Mouse (Mus musculus) forebrain, embryonic 15.5 days (tissue): Measurements from ENCODE around the gene Pot1a. TPM values are rescaled to one million over a fixed set of nuclear protein-coding genes. Genes with fewer than 3 reads are reported as not detected.

ENCODE experiments used
- ATAC-seq: fragments of 200-750 bp; cut with Nextera tagmentation; replicated peaks from 2 replicates; pipeline ENCODE4 v1.8.0; 2017; ENCODE audit warnings: mild to moderate bottlenecking, moderate TSS enrichment, moderate library complexity
- H3K27ac ChIP-seq: fragments of 300-500 bp; sonication (generic); replicated peaks from 2 replicates; pipeline ENCODE4 v1.5.1; 2015; ENCODE audit warnings: mild to moderate bottlenecking, inconsistent platforms
- H3K27me3 ChIP-seq: fragments of 300-500 bp; sonication (generic); 2 replicates; pipeline ENCODE4 v1.6.1; 2015; ENCODE audit warnings: inconsistent platforms
- H3K36me3 ChIP-seq: fragments of 300-500 bp; sonication (generic); 2 replicates; pipeline ENCODE4 v1.6.1; 2015; ENCODE audit warnings: mild to moderate bottlenecking, inconsistent platforms
- H3K4me1 ChIP-seq: fragments of 300-500 bp; sonication (generic); 2 replicates; pipeline ENCODE4 v1.6.1; 2015; ENCODE audit warnings: inconsistent platforms
- H3K4me2 ChIP-seq: fragments of 300-500 bp; sonication (generic); replicated peaks from 2 replicates; pipeline ENCODE4 v1.6.1; 2015; ENCODE audit warnings: mild to moderate bottlenecking, inconsistent platforms
- H3K4me3 ChIP-seq: fragments of 300-500 bp; sonication (generic); 2 replicates; pipeline ENCODE4 v1.5.1; 2015; ENCODE audit warnings: mild to moderate bottlenecking, inconsistent platforms
- H3K9ac ChIP-seq: fragments of 300-500 bp; sonication (generic); replicated peaks from 2 replicates; pipeline ENCODE4 v1.6.1; 2015; ENCODE audit warnings: mild to moderate bottlenecking, inconsistent platforms
- H3K9me3 ChIP-seq: fragments of 300-500 bp; sonication (generic); 2 replicates; pipeline ENCODE4 v1.6.1; 2016; ENCODE audit warnings: inconsistent platforms
- WGBS: fragments of 180-500 bp; shearing (Covaris S2); methylation state at CpG from one replicate; pipeline ENCODE4 v1.1.7; 2015; ENCODE audit warnings: mixed read lengths; 5-methylcytosine and 5-hydroxymethylcytosine counted together
- polyA plus RNA-seq: library from polyadenylated mRNA; unstranded; fragments of >200 nt; fragmentation: Nextera tagmentation; extraction: Ambion mirVana; gene quantifications from 2 replicates; pipeline ENCODE4 v1.2.1, GENCODE M21; 2015

Gene Pot1a
- polyA plus RNA-seq, result 36.3 and 38.8 TPM in 2 replicates

GRCm38 (mm10) chr6:25808806-25809495 lies at the start of gene Pot1a:
Gene Pot1a, minus strand, starts transcription at chr6:25809246.
- peaks cover 19% of the 10 kb centered on the region for H3K4me1 ChIP-seq
- ATAC-seq, result peak; percentile 99
- under 1% methylated on average over 34 of the region's 34 CpGs for WGBS
- peak within 1 kb of the TSS; percentile 92 for H3K27ac ChIP-seq
- H3K27me3 ChIP-seq, result no peaks in the 10 kb centered on the region
- H3K9me3 ChIP-seq, result no peaks in the 10 kb centered on the region
- peak within 1 kb of the TSS; percentile 62 for H3K4me2 ChIP-seq
- peak within 1 kb of the TSS; percentile 66 for H3K9ac ChIP-seq
- peak within 1 kb of the TSS; percentile 55 for H3K4me3 ChIP-seq
- peaks cover 6% of the 10 kb centered on the region; the same call in 1 of the 2 replicates for H3K36me3 ChIP-seq

- Histone ChIP-seq H3K4me3 (no peak overlapping the region), H3K27me3 (no peaks in the 10 kb centered on the region), H3K9ac (no peak overlapping the region), H3K27ac (no peak overlapping the region), H3K4me2 (no peak overlapping the region), H3K9me3 (no peaks in the 10 kb centered on the region), H3K4me1 (no peaks in the 10 kb centered on the region), H3K36me3 (no peaks in the 10 kb centered on the region)
- WGBS, result 36% methylated on average over 2 of the region's 2 CpGs
- ATAC-seq, result no peak
Measured at GRCm38 (mm10) chr6:25836261-25836660, 27.2 kb upstream of the Pot1a start.

GRCm38 (mm10) chr6:25806021-25806420 lies 3.0 kb downstream of the Pot1a start:
- Histone ChIP-seq H3K27me3 (no peaks in the 10 kb centered on the region), H3K4me3 (no peak overlapping the region), H3K9ac (no peak overlapping the region), H3K27ac (no peak overlapping the region), H3K36me3 (peaks cover 6% of the 10 kb centered on the region; the same call in 1 of the 2 replicates), H3K9me3 (no peaks in the 10 kb centered on the region), H3K4me1 (peaks cover 19% of the 10 kb centered on the region), H3K4me2 (no peak overlapping the region)
- ATAC-seq, result no peak
- WGBS, result 93% methylated on average over 3 of the region's 3 CpGs

- peaks cover 3% of the 10 kb centered on the region for H3K4me1 ChIP-seq
- no peaks in the 10 kb centered on the region for H3K27me3 ChIP-seq
- no peak overlapping the region for H3K27ac ChIP-seq
- ATAC-seq, result no peak
- no peaks in the 10 kb centered on the region for H3K9me3 ChIP-seq
- H3K36me3 ChIP-seq, result peaks cover 6% of the 10 kb centered on the region; the same call in 1 of the 2 replicates
- no peak overlapping the region for H3K4me2 ChIP-seq
- H3K4me3 ChIP-seq, result no peak overlapping the region
- no peak overlapping the region for H3K9ac ChIP-seq
- 61% methylated on average over 3 of the region's 3 CpGs for WGBS
Measured at GRCm38 (mm10) chr6:25802269-25802668, 6.8 kb downstream of the Pot1a start.

- no peaks in the 10 kb centered on the region for H3K9me3 ChIP-seq
- no peak overlapping the region for H3K27ac ChIP-seq
- no peaks in the 10 kb centered on the region for H3K4me1 ChIP-seq
- H3K27me3 ChIP-seq, result no peaks in the 10 kb centered on the region
- no peak for ATAC-seq
- H3K4me3 ChIP-seq, result no peak overlapping the region
- H3K36me3 ChIP-seq, result peaks cover 6% of the 10 kb centered on the region; the same call in 1 of the 2 replicates
- H3K4me2 ChIP-seq, result no peak overlapping the region
- 84% methylated on average over 6 of the region's 6 CpGs for WGBS
- H3K9ac ChIP-seq, result no peak overlapping the region
Measured at GRCm38 (mm10) chr6:25801230-25801629, 7.8 kb downstream of the Pot1a start.

GRCm38 (mm10) chr6:25768238-25768637 lies 40.8 kb downstream of the Pot1a start:
- H3K9me3 ChIP-seq, result no peaks in the 10 kb centered on the region
- H3K4me2 ChIP-seq, result no peak overlapping the region
- ATAC-seq, result no peak
- no peak overlapping the region for H3K4me3 ChIP-seq
- H3K9ac ChIP-seq, result no peak overlapping the region
- 0 out of 2 replicates have a peak, but pooled peaks cover 4% of the 10 kb centered on the region for H3K4me1 ChIP-seq
- peaks cover 14% of the 10 kb centered on the region for H3K36me3 ChIP-seq
- no peaks in the 10 kb centered on the region for H3K27me3 ChIP-seq
- WGBS, result 96% methylated on average over 3 of the region's 3 CpGs
- no peak overlapping the region for H3K27ac ChIP-seq

- no peak overlapping the region for H3K27ac ChIP-seq
- no peak overlapping the region for H3K9ac ChIP-seq
- H3K9me3 ChIP-seq, result no peaks in the 10 kb centered on the region
- 0 out of 2 replicates have a peak, but pooled peaks cover 4% of the 10 kb centered on the region for H3K4me1 ChIP-seq
- H3K27me3 ChIP-seq, result no peaks in the 10 kb centered on the region
- WGBS, result 87% methylated on average over 8 of the region's 8 CpGs
- no peak overlapping the region for H3K4me2 ChIP-seq
- H3K4me3 ChIP-seq, result no peak overlapping the region
- ATAC-seq, result peak; percentile 34; the same call in 1 of the 2 replicates
- H3K36me3 ChIP-seq, result peaks cover 16% of the 10 kb centered on the region
Measured at GRCm38 (mm10) chr6:25767552-25767951, 41.5 kb downstream of the Pot1a start.

GRCm38 (mm10) chr6:25767073-25767472 lies 42.0 kb downstream of the Pot1a start:
- Histone ChIP-seq H3K9me3 (no peaks in the 10 kb centered on the region), H3K27me3 (no peaks in the 10 kb centered on the region), H3K4me2 (no peak overlapping the region), H3K9ac (no peak overlapping the region), H3K36me3 (peaks cover 21% of the 10 kb centered on the region), H3K4me1 (0 out of 2 replicates have a peak, but pooled peaks cover 4% of the 10 kb centered on the region), H3K27ac (no peak overlapping the region), H3K4me3 (no peak overlapping the region)
- WGBS, result 44% methylated on average over 7 of the region's 7 CpGs
- ATAC-seq, result peak; percentile 93

- Histone ChIP-seq H3K36me3 (peaks cover 24% of the 10 kb centered on the region), H3K9ac (no peak overlapping the region), H3K4me3 (no peak overlapping the region), H3K9me3 (no peaks in the 10 kb centered on the region), H3K4me1 (0 out of 2 replicates have a peak, but pooled peaks cover 4% of the 10 kb centered on the region), H3K4me2 (no peak overlapping the region), H3K27ac (no peak overlapping the region), H3K27me3 (no peaks in the 10 kb centered on the region)
- WGBS, result 86% methylated on average over 10 of the region's 10 CpGs
- ATAC-seq, result no peak
Measured at GRCm38 (mm10) chr6:25766283-25766682, 42.8 kb downstream of the Pot1a start.

- Histone ChIP-seq H3K4me1 (no peaks in the 10 kb centered on the region), H3K4me2 (no peak overlapping the region), H3K36me3 (peaks cover 17% of the 10 kb centered on the region; the same call in 1 of the 2 replicates), H3K27me3 (no peaks in the 10 kb centered on the region), H3K9me3 (no peaks in the 10 kb centered on the region), H3K9ac (no peak overlapping the region), H3K4me3 (no peak overlapping the region), H3K27ac (no peak overlapping the region)
- WGBS, result 92% methylated on average over 1 of the region's 1 CpGs
- ATAC-seq, result peak; percentile 53; the same call in 1 of the 2 replicates
Measured at GRCm38 (mm10) chr6:25752651-25753050, 56.4 kb downstream of the Pot1a start.

- no peak overlapping the region for H3K9ac ChIP-seq
- no peaks in the 10 kb centered on the region for H3K27me3 ChIP-seq
- H3K27ac ChIP-seq, result no peak overlapping the region
- no peak for ATAC-seq
- no peaks in the 10 kb centered on the region for H3K9me3 ChIP-seq
- H3K4me3 ChIP-seq, result no peak overlapping the region
- no peaks in the 10 kb centered on the region for H3K4me1 ChIP-seq
- H3K36me3 ChIP-seq, result no peaks in the 10 kb centered on the region
- no peak overlapping the region for H3K4me2 ChIP-seq
Measured at GRCm38 (mm10) chr6:25736533-25736932, 72.5 kb downstream of the Pot1a start.

GRCm38 (mm10) chr6:25726560-25726959 lies 82.5 kb downstream of the Pot1a start:
- Histone ChIP-seq H3K4me1 (no peaks in the 10 kb centered on the region), H3K27me3 (no peaks in the 10 kb centered on the region), H3K27ac (no peak overlapping the region), H3K9me3 (no peaks in the 10 kb centered on the region), H3K9ac (no peak overlapping the region), H3K4me3 (no peak overlapping the region), H3K4me2 (no peak overlapping the region), H3K36me3 (no peaks in the 10 kb centered on the region)
- 80% methylated on average over 1 of the region's 1 CpGs for WGBS
- no peak for ATAC-seq
